Mouse (Mus musculus): ENCODE measurements around the gene Casq1.

Gene Casq1

GRCm38 (mm10) chr1:172205741-172206087 lies 14.0 kb downstream of the Casq1 start:
- DNase-seq: peak; percentile 72

- peak; percentile 81 for DNase-seq
These were observed 14.6 kb downstream of the Casq1 start for GRCm38 (mm10) chr1:172204814-172205740.

GRCm38 (mm10) chr1:172204033-172204813 lies 15.4 kb downstream of the Casq1 start:
- peak; percentile 57 for DNase-seq

GRCm38 (mm10) chr1:172203566-172203965 lies 16.1 kb downstream of the Casq1 start:
- peak; percentile 58 for DNase-seq

GRCm38 (mm10) chr1:172202894-172203522 lies 16.7 kb downstream of the Casq1 start:
- peak; percentile 71 for DNase-seq

GRCm38 (mm10) chr1:172201967-172202880 lies 17.4 kb downstream of the Casq1 start:
- peak; percentile 93 for DNase-seq

GRCm38 (mm10) chr1:172200871-172201447 lies 18.7 kb downstream of the Casq1 start:
- DNase-seq: peak; percentile 80

GRCm38 (mm10) chr1:172200161-172200560 lies 19.5 kb downstream of the Casq1 start:
- no peak for DNase-seq

- DNase-seq: peak; percentile 30
These were observed 20.7 kb downstream of the Casq1 start for GRCm38 (mm10) chr1:172198996-172199395.

GRCm38 (mm10) chr1:172198316-172198715 lies 21.4 kb downstream of the Casq1 start:
- DNase-seq: peak; percentile 55

GRCm38 (mm10) chr1:172197851-172198250 lies 21.8 kb downstream of the Casq1 start:
- peak; percentile 78 for DNase-seq

- DNase-seq: no peak
These were observed 22.5 kb downstream of the Casq1 start for GRCm38 (mm10) chr1:172197146-172197545.

- DNase-seq: no peak
These were observed 25.2 kb downstream of the Casq1 start for GRCm38 (mm10) chr1:172194435-172194834.

- peak; percentile 60 for DNase-seq
These were observed 27.5 kb downstream of the Casq1 start for GRCm38 (mm10) chr1:172192217-172192616.

GRCm38 (mm10) chr1:172191578-172191977 lies 28.1 kb downstream of the Casq1 start:
- DNase-seq: no peak

- no peak for DNase-seq
These were observed 30.8 kb downstream of the Casq1 start for GRCm38 (mm10) chr1:172188891-172189290.

GRCm38 (mm10) chr1:172186401-172187289 lies 33.0 kb downstream of the Casq1 start:
- no peak for DNase-seq

GRCm38 (mm10) chr1:172183915-172184314 lies 35.8 kb downstream of the Casq1 start:
- no peak for DNase-seq

- DNase-seq: no peak
These were observed 36.6 kb downstream of the Casq1 start for GRCm38 (mm10) chr1:172183056-172183455.

GRCm38 (mm10) chr1:172181777-172182176 lies 37.9 kb downstream of the Casq1 start:
- DNase-seq: no peak

- DNase-seq: no peak
These were observed 38.8 kb downstream of the Casq1 start for GRCm38 (mm10) chr1:172180881-172181280.
